In genomic region chr2:5805228-5805627, GRCm38 (mm10) we compare ENCODE assay signal across 26 mouse cellular contexts. TPM values are rescaled to one million over a fixed set of nuclear protein-coding genes. Genes with fewer than 3 reads are reported as not detected.
"Had no signal": no experiment of that assay in that cellular context is flagged by ENCODE, and none has a peak within 500 bp of the region (broad histone marks: within the 10 kb centered on the region; RNA-seq: fewer than 3 reads in every experiment).

No protein-coding gene starts in this region.

- H3K4me1 ChIP-seq: heart, embryonic 15.5 days; hindbrain, embryonic 13.5 days; hindbrain, embryonic 15.5 days; kidney, embryonic 15.5 days; limb, embryonic 10.5 days; limb, embryonic 12.5 days had no signal

- H3K27me3 ChIP-seq: heart, embryonic 13.5 days; heart, embryonic 15.5 days; hindbrain, embryonic 13.5 days; hindbrain, embryonic 15.5 days; kidney, embryonic 15.5 days; limb, embryonic 12.5 days; liver, embryonic 13.5 days had no signal

- H3K27ac ChIP-seq: heart, embryonic 13.5 days; heart, embryonic 15.5 days; hindbrain, embryonic 13.5 days; hindbrain, embryonic 15.5 days; hindbrain, postnatal 0 days; kidney, embryonic 15.5 days; kidney, postnatal 0 days; layer of hippocampus, adult 2 months; left cerebral cortex, adult 2 months; limb, embryonic 10.5 days; limb, embryonic 12.5 days; liver, embryonic 13.5 days had no signal

- H3K9ac ChIP-seq: heart, embryonic 13.5 days; heart, embryonic 15.5 days; hindbrain, embryonic 13.5 days; hindbrain, embryonic 15.5 days; kidney, embryonic 15.5 days; limb, embryonic 12.5 days; liver, embryonic 13.5 days had no signal

- H3K9me3 ChIP-seq: heart, embryonic 13.5 days; heart, embryonic 15.5 days; hindbrain, embryonic 13.5 days; hindbrain, embryonic 15.5 days; kidney, embryonic 15.5 days; limb, embryonic 10.5 days; limb, embryonic 12.5 days; liver, embryonic 13.5 days had no signal

- H3K4me3 ChIP-seq: heart, embryonic 13.5 days; heart, embryonic 15.5 days; hindbrain, embryonic 13.5 days; hindbrain, embryonic 15.5 days; kidney, embryonic 15.5 days; layer of hippocampus, adult 2 months; left cerebral cortex, adult 2 months; limb, embryonic 10.5 days; limb, embryonic 12.5 days; liver, embryonic 13.5 days had no signal

- DNase-seq: gastrocnemius, postnatal 14 days; gastrocnemius, postnatal 36 days; heart, postnatal 14 days; heart, postnatal 36 days; kidney, adult 11 months; kidney, adult 2 months; kidney, adult 9 months; kidney, postnatal 14 days; kidney, postnatal 36 days; liver; liver, embryonic 13.5 days had no signal

RNA-seq across cellular contexts. Expression of gene Gm13199, which starts 57.5 kb away (rescaled TPM):
- total RNA-seq: gastrocnemius, adult 18-20 months; gastrocnemius, adult 8-10 months; gastrocnemius, postnatal 36 days; heart, adult 18-20 months; heart, postnatal 14 days; heart, postnatal 36 days; hematopoietic stem cell, adult 5-6 weeks had no signal
- polyA plus RNA-seq: hindbrain, postnatal 0 days had no signal
